Mouse (Mus musculus) cerebellum, adult 9-11 months (tissue): ENCODE measurements around the gene Sec61a1.

Source experiments
- DNase-seq: peaks from one replicate; pipeline ENCODE4 v3.0.0; 2022

The Sec61a1 gene

DNA sequence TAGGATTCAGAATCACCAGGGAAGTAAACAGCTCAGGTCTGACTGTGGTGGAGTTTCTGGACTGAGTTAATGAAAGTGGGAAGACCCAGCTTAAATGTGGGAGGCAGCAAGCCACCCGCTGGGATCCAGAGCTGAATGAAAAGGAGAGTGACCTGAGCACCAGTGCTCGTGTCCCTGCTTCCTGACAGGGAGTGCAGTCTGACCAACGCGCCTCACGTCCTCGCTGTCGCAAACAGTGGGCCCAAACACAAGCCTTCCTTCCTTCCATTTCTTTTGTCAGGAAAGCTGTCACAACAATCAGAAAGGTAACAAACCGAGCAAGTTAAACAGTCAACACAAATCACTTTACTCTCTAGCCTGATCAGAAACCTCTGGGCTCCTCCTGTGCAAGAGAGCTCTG lies 2.7 kb downstream of the Sec61a1 start:
- DNase-seq = no peak

DNA sequence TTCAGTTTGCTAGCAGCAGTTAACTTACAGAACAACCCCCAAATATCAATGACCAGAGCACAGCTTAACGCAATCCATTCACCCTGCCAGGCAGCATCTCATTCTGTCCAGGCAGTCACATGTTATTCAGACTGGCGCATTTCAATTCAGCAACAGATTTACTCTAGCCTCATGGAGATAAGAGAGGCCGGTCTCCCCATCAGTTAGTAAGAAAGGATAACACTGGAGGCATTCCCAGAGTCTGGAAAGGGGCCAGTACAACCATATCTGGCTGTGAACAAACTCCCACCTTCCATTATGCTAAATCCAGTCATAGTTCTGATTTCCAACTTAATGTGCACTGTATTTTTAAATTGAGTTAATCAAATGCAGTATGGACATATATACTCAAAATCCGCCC lies 4.2 kb downstream of the Sec61a1 start:
- no peak for DNase-seq

DNA sequence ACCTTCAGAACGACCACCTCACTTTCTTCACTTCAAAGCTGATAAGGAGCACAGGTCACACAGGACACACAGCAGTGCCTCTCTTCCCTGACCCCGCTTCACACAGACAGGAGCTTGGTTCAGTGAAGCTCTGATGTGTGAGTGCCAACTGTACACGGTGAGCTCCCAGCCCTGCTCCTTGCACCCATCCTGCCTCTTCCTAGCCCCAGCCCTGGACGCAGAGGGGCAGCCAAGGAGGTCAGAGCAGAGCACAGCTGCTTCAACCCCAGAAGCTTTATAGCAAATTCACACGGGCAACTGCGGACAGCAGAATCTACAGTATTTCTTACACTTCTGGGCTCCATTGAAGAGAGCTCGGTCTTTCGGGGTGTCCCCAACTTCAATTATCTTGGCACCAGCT lies 4.7 kb downstream of the Sec61a1 start:
- no peak for DNase-seq

DNA sequence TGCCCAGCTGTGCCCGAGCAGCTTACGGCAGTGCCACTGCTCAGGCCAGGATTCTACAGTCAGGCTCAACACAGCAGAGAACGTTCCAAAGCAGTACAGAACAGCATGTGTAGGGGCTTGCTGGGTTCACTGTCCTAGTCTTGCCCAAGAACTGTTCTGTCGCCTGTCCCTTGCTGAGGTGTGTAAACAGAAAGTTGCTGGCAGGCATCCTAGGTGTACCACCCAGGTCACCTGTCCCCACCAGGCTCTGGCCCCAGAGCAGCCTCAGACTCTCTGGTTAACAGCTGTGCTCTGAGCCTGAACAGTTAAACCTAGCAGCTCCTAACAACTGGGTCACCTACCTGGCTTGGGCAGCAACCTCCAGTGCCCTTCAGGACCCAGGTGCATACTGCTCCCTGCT lies 15.7 kb downstream of the Sec61a1 start:
- DNase-seq = peak; percentile 11

DNA sequence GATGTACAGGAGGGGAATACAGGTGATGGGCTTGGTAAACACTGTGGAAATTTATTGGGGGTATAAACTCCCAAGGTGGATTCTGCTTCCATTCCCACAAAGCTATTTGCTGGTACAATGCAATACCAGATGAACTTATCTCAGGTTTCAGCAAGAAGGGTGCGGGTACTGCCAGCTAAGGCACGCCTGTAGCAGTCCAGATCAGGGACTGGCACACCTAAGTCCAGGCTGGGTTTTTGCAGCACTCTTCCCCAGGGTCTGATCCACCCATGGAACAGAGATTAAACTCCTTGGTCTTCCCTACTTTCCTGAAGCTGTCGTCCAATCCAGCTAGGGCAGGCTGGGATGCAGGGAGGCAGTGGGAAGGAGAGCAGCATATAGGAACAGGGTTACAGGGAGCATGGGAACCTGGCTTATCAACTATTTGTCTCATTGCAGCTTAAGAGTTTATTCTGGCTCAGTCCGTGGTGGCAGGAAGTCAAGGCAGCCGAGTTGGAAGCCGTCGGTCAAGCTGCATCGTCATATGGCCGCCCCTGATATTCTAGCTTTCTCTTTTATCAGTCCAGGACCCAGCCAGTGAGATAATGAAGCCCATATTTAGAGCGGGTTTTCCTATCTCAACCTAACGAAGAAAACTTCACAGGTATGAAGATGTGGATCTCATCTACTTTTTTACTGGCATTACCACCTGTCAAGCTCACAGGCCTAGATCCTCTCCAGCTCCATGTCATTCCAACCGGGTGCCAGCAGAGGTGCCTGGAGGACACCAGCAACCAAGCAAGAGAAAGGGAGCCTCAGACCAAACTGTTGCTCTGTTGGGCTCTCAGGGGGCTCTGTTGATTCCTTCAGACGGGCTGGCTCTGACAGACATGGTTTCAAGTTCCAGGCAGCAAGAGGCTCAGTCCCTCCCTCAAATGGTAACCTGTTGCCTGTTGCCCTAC lies 16.4 kb downstream of the Sec61a1 start:
- peak; percentile 12 for DNase-seq

DNA sequence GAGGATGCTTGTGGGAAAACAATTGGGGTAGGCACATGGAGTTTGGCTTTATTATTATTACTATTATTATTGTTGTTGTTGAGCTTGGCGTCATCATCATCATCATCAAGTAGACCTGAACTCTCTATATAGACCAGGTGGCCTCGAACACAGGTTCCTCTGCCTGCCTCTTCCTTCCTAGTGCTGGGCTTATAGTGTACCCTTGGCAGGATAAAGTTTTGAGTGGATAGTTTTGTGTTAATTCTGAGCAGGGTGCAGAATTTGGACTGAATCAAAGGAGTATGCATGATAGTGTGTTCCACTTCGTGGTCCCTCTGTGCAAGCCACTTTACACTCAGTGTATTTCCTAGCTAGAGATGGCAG lies 18.3 kb downstream of the Sec61a1 start:
- DNase-seq = no peak

DNA sequence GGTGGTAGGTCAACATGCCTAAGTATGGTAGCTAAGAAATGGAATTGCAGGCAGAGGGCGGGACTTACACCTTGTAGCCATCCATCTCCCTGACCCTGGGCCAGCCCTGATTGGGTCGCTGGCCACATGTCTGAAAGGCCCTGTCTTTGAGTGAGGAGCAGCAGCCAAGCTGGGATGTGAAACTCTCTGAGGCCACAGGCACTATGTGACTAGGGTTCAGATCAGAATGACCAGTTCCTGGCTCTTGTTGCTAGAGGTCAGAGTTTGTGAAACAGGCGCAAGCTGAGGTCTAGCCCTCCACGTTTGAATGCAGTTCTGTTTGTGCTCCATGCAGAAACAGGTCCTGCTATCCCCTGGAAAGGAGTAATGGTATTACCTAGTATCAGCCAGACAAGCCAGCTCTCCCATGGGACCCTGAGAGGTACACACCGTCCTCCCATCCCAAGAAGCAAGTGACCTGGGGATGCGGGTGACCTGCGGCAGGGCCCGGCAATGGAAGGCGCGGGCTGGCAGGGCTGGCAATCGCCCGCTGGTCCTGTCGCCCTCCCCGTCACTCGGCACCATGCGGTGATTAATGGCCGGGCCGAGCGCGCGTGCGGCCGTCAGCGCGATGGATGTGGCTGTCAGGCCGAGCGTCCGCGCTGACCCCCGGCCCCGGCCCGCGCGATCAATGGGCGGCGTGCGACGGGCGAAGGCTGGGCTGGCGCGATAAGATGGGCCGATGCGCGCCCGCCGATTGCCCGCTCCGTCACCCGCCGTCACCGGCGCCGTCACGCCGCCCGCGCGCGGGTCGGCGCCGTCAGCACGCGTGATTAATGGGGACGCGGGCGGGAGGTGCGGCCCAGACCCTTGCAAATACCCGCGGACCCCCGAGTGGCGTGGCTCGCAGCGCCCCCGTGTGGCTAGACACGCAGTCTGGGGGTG lies 19.0 kb downstream of the Sec61a1 start:
- peak; percentile 83 for DNase-seq

DNA sequence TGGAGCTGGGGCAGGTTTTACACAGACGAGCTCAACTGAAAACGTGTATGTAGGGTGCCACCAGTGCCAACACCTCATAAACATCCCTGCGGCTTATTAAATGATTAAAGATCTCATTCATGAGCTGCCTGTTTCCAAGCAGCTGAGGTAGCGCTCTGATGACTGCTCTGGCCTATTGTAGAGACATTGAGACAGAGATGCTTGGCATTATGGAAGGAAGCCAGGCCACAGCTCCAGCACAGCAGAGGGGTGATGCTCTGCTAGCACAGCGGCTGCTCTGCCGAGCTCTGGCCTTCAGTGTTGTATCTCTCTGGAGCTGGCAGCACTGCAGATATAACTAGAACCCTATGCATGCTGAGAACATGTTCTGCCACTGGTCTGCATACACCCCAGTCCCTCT lies 25.0 kb downstream of the Sec61a1 start:
- DNase-seq = no peak

- DNase-seq = peak; percentile 96
Measured at GRCm38 (mm10) chr6:88490629-88491354, 27.9 kb downstream of the Sec61a1 start.

GRCm38 (mm10) chr6:88489834-88490233 lies 28.9 kb downstream of the Sec61a1 start:
- DNase-seq = peak; percentile 54

DNA sequence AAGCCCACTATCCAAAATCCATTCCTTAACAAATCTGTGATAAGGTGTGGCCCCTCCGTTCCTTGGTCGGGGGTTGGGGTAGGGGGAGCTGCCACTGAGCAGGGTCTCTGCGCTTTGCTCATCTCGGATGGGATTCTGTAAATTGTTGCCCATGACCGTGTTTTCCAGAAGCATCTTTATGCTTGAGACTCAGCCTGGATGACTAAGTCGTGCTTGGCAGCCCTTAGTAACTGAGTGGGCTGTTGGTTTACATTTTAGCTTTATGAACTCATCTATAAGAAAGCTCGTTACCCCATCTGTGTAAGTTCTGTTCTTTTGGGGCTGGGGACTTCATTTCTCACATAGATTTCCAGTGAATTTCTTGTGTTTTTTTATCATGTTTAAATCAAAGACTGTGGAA lies 29.7 kb downstream of the Sec61a1 start:
- no peak for DNase-seq

GRCm38 (mm10) chr6:88486893-88487292 lies 31.8 kb downstream of the Sec61a1 start:
- DNase-seq = peak; percentile 76

- DNase-seq = no peak
Measured at GRCm38 (mm10) chr6:88485378-88485777, 33.3 kb downstream of the Sec61a1 start.

DNA sequence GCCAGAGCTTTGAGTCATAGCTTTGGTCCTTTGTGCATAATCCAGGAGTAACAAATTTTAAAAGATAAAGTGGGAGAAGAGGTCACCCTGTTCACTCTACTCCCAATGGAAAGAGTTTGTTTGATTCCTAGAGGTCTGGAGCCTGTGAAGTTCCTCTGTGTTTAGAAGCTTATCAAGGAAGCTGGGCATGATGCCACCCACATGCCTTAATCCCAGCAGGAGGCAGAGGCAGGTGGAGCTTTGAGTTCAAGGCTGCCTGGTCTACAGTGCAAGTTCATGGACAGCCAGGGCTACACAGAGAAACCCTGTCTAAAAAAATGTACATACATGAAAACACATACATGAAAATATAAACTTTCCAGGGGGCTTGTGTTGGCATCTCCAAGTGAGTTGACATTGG lies 34.8 kb downstream of the Sec61a1 start:
- DNase-seq = peak; percentile 57

GRCm38 (mm10) chr6:88483111-88483510 lies 35.6 kb downstream of the Sec61a1 start:
- DNase-seq = peak; percentile 89

GRCm38 (mm10) chr6:88480421-88480820 lies 38.3 kb downstream of the Sec61a1 start:
- DNase-seq = no peak

GRCm38 (mm10) chr6:88469878-88470277 lies 48.8 kb downstream of the Sec61a1 start:
- DNase-seq = no peak

DNA sequence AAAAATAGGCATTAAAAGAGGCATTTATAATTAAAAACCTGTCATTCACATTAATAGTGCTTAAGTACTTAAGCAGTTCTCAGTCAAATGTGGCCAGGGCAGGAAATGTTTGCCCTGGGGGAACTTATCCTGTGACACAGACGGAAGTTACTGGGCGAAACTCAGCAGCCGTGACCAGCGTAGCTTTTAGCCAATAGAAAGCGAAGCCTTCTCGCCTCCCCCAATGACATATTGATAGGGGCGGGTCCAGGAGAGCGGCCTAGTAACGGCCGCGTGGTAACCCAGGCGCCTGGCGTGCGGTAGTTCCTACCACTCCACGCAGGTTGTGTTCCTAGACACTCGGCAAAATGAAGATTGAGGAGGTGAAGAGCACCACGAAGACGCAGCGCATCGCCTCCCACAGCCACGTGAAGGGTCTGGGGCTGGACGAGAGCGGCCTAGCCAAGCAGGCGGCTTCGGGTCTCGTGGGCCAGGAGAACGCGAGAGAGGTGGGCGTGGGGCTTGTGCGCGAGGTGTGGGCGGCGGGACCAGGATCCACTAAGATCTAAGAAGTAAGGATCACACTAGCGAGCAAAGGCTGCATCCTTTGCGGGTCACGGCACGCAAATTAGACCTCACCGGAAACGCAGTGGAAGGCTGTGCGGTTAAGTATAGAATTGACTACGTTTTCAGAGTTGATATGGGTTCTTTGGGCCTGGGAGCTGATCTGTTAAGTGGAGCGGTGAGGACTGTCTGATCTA lies 53.4 kb downstream of the Sec61a1 start, which contains the start of gene Ruvbl1:
TSS of gene Ruvbl1 (plus strand) at position 229 of the 740 bp plus-strand sequence.
- DNase-seq = peak; percentile 94

GRCm38 (mm10) chr6:88454545-88454944 lies 64.2 kb downstream of the Sec61a1 start:
- no peak for DNase-seq
